Mouse (Mus musculus): ENCODE results near the gene Ablim1.

Ablim1 gene

DNA sequence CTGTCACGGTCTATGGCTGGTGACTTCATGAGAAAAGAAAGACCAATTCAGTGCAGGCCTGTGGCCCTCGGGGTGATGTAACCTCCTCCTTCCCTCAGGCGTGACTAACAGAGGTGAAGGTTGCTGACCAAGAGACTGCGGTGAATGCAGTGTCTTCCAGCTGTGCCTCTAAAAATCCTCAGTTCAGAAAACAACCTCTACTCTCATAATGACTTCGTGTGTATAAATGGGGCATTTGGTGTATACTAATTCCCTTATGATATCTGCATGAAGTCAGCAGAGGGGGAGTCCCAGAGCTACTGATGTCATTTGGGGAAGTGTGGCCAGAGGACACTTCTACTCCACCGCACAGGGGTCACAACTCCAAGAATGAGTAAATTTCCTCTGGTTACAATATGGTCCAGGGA is 301.4 kb downstream of the Ablim1 start:
- DNase-seq (ENCODE audit: low read depth, low spot score), result no peak

DNA sequence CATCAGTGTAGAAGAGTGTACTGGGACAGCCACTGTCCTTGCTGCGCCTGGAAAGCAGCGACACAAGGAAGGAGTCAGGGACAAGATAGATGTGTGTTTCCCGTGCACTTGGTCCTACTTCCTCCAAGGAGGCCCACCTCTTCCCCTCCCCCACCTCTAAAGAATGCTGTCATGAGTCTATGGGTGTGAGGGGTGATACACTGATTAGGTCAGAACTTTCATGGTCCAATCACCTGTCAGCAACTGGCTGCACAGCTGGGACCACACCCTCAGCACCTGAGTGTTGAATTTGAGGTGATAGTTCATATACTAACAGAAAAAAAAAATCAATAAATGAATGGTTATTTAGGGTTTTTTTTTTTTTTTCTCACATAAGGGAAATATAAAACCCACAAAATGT is 302.7 kb downstream of the Ablim1 start:
- DNase-seq (ENCODE audit: low read depth, low spot score), result no peak

DNA sequence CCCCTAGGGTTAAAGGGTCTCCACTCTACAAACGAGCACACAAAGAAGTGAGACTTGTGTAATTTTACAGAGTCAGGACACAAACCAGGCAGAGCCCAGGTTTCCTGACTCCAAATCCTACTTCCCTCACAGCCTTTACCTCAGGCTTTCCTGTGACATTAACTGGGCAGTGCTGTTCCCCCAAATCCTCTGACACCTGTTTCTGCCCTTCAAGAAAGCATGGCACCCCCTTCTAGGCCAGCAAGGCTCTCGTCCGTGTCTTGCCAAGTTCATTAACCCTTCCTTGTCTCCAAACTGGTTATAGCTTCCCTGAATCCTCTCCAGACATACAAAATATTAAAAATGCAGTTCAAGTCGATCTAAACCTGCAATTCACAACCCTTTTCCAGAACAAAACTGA is 304.7 kb downstream of the Ablim1 start:
- no peak for DNase-seq (ENCODE audit: low read depth, low spot score)

DNA sequence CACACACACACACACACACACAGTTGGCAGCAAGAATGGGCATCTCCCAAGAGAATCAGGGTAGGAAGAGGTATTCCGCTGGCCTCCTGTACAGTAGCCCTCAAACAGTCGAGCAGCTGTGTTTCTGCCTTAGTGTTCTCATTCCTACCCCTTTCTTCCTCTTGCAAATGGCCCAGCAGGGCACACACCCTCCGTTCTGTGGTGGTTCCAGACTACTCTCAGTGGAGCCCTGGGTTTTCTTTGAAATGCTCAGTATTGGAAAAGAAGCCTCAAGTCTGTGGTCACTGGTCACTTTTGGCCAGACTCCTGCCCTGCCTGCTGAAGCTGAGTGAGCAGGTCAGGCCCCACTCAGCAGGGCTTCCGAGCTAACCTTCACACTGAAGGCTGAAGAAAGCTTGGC is 305.1 kb downstream of the Ablim1 start:
- no peak for DNase-seq (ENCODE audit: low read depth, low spot score)

DNA sequence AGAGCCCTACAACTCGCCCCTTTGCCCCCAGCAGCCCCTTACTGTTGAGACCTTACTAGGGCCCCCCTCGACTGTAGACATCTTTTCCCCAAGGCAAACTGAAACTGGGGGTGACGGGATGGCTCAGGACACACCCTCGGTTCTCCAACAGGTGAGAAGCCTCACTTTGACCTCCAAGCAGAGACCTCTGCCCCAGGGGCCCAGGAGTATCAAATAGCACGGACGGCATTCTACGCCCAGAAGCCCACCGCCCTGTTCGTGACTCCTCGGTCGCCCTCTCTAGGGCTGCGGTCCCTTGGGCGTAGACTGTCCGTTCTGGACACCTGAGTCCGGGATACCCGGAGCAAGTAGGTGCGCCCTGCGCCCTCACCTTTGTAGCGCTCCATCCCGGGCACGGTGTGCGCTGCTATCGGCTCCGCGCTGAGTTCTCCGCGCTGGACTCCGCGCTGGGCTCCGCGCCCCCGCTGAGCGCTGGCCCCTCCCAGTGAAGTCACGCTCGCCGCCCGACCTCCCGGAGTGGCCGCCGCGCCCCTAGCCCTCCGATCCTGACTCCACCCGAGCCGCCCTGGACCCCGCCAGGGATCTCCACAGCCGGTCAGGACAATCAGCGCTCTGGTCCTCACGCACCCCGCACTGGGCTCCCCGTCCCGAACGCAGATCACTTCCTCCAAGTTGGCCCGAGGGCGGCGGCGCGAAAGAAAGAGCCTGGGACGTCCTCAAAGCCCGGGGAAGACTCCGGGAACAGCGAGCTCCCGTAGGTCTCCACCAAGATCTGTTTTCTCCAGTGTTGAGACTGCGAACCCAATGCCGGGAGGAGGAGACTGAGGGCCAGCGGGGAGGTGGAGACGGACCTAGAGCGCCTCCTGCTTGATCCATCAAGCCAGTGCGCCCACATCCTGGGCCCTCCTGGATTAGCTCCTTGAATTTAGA is 306.7 kb downstream of the Ablim1 start, which contains the start of gene Afap1l2:
Gene Afap1l2 (minus strand): TSS at position 448 of the 930 bp plus-strand sequence.
- DNase-seq (ENCODE audit: low read depth, low spot score), result peak; percentile 83

DNA sequence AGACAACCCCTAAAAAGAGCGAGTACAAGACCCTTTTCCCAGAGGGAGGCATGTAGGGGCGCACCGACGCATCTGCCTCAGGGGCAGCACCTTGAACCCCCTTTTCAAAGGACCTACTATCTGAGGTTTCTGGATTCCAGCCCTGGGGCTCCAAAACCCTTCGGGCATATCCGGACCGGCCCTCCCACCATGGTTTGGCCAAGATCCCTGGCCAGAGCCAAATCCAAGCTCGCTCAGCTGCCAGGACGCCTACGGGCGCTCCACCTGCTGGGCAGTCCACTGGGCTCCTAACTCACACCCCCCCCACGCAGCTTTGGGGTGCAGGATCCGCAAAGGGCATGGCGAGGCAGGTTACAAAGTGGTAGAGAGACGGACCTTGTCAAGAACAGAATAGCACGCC is 307.4 kb downstream of the Ablim1 start:
- no peak for DNase-seq (ENCODE audit: low read depth, low spot score)

DNA sequence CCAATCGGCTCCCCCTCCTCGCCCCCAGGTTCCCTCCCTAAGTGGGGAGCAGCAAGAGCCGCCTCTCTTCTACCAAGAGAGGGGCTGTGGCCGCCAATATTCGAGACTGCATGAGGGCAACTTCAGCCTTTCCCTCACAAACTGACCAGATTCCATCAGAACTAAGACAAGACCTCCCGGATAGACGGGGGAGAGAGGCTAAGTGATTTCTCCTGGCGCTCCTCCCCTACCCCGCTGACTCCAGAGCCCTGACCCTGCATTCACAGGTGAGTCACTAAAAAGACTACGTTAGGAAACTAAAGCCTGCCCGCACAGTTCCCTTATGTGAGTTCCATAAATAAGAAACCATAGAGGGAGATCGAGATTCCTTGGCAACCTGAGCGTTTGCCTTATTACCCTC is 307.9 kb downstream of the Ablim1 start:
- no peak for DNase-seq (ENCODE audit: low read depth, low spot score)

DNA sequence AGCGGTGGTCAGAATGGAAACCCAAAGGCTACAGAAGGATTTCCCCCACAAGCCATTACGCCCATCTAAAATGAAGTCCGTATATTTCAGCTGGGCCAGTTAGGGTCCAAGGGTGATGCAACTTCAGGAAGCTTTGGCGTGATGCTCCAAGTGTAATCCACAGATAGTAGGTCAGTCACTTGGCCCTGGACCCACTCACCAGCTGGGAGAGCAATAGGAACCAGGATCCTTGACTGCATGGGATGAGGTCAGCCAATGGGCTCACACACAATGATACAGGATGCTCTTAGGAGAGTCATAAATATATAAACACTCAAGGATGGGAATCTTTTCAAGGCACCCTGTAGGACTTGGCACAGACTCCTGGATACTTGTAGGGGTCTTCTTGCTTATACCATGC is 309.7 kb downstream of the Ablim1 start:
- no peak for DNase-seq (ENCODE audit: low read depth, low spot score)

DNA sequence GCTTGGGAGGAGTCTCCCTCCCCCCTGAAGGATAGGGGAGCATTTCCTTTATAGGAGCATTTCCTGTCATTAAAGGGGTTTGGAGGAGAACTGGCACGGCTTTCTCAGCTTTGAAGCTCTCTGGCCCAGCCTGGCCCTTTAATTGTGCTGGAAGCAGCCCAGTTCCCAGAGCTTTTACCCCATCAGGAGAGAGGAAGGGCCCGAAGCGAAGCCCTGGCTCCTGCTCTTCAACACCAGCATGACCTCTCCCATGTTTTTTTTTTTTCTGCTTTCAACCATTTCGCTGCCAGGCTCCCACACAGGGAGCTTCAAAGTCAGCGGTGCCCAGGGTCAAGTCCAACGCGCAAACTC is 311.3 kb downstream of the Ablim1 start:
- DNase-seq (ENCODE audit: low read depth, low spot score), result no peak

DNA sequence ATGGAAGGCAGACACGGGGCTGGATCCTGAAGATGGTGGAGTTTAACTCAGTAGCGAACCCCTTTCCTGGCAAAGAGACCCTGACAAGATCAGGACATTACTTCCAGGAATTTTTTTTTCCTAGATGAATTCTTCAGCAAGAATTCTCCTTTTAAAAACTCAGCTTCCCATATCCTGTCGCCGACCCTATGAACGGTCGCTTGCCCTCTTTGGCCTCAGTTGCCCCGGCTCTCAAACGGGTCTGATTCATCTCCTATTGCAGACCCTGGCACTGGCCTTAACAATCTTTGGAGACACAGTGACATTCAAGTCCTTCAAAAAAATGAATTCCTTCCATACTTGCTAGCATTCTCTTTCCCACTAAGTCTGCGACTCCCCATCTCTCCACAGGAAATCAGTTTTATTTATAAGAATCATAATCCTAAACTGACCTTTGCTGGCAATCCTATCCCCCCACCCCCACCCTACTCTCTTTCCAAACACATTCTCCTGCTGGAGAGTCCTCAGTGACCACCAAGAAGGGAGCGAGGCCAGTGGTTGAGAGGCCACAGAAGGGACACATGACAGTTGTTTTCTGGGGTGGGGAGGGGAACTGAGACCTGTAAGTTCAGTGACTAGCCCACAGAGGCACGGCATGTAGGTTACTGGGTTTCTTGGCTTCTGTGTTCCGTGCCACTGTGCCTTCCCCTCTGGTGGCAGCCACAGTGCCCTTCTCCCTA is 311.8 kb downstream of the Ablim1 start:
- DNase-seq (ENCODE audit: low read depth, low spot score), result no peak

DNA sequence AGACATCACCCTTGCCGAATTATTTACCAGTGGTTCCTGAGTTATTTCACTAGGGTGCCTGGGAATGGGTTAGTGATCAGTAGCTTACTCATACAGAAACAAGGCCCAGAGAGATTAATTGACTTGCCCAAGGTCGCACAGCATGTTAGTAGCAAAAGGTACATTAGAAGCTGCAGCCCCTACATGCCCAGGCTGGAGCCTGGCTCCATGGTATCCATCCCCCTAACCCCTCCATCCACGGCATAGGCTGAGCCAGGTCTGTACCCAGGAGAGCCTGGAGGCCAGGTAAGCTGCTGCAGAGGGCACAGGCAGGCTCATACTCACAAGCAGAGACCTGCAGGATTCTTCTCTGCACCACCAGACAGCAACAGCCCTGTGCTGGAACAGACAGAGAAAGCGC is 312.8 kb downstream of the Ablim1 start:
- no peak for DNase-seq (ENCODE audit: low read depth, low spot score)

DNA sequence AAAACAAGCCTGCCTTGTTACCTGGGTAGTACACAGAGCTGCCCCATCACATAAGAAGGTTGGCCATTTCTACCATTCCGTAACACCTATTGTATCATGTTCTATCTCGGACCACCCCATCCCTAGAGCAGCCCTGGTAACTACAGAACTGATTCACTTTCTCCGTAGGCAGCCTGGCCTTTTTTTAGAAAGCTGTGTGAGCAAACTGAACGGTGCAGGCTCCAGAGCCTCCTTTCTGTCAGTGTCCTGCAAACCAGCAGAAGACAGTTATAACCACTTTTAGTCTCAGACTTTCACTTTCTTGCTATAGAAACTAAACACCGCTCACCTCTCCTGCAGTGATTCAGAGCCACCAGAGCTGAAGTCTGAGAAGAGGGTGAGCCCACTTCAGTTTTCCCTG is 314.1 kb downstream of the Ablim1 start:
- no peak for DNase-seq (ENCODE audit: low read depth, low spot score)

DNA sequence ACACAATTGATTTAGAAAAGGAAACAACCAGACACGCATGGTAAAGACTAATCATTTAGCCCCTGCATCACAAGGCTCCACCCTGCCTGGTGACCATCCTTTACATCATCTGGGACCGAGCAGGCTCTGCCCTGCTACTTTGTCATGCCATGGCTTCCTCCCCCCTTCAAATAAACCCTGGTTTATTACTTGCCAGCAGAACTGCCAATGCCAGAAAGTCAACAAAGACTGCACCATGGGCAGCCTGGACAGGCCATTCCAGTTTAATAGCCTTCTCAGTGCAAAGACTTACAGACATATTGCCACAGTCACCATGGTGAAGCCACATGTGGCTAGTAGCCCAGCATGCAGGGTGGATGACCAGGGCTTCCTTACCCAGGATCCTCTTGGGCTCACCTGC is 314.9 kb downstream of the Ablim1 start:
- DNase-seq (ENCODE audit: low read depth, low spot score), result no peak

DNA sequence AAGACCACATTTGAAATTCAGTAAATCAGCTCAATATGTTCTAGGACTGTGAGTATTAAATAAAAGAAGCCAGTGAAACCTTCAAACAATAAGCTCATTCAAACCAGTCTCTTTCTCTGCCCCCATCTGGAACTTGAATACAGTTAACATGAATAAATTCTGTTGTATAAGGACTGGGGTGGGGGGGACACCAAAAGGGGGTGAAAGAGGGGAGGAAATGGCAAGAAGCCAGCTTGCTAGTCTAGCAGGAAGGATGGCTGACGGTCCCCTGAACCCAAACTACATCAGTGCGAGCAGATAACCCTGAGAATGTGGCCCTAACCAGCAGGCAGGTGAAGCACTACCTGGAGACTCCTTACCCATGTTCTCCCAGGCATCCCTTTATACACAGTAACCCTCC is 315.8 kb downstream of the Ablim1 start:
- DNase-seq (ENCODE audit: low read depth, low spot score), result no peak

DNA sequence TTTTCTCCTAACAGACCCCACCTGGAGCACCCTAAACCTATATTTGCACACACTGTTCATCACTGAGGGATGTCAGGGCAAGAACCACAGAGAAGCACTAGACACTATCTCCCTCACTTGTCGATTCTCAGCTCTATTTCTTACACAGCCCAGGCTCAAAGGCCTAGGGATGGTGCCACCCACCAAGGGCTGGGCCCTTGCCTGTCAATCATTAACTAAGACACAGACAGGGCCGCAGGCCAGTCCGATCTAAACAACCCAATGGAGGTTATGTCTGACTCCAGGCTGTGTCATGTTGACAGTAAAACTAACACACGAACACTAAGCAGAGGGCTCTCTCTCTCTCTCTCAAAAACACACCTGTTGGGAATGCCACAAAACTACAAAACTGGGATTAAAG is 316.4 kb downstream of the Ablim1 start:
- DNase-seq (ENCODE audit: low read depth, low spot score), result no peak

DNA sequence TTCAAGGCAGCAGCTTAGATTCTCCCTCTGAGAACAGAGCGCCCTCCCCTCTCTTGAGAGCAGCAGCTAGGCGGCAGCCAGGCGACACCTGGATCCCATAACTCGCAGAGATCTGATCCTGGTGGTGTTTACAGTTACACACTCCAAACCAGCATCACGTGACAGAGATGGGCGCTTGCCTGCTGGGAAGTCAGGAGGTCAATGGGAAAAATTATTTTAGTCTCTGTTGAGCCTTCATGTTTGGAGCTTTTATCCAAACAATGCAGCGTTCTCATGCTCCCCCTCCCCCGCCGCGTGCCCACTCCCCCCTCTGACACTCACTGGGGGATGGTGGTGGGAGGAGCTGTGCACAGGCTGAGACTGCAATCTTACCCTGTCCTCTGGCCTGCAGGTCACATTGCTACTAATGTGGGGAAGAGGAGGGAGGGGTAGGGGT is 317.5 kb downstream of the Ablim1 start:
- DNase-seq (ENCODE audit: low read depth, low spot score), result peak; percentile 27

DNA sequence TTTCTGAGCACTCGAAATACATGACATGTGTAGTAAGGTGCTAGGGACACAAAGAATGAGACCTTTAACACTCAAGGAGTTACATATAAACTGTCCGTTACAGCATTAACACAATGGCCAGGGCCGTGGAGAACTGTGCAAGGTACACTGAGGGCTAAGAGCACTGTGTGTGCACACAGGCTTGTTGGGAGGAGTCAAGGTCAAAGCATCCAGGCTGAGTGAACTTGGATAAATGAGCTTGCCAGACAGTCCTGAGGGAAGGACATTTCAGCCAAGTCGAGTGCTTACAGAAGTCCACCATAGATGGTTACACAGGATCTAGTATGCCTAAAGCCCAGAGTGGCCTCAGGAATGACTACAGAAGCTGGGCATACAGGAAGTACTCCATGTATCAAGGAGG is 319.3 kb downstream of the Ablim1 start:
- no peak for DNase-seq (ENCODE audit: low read depth, low spot score)

DNA sequence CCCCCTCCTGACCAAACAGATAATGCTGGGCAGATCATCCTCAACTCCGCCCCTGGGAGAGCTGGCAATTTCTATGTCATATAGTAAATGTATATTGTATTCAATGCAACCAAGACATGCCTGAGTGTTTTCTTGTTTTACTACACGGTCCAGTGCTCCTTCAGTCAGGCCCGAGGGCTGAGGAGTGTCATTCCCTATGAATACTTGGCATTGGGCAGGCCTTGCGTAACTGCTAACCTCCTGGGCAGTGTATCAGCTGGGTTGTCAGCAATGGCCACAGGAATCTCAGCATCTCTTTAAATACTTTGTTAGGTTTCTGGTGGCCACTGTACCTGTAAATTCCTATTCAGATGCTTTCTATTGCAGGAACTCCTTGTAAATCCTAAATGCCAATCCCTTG is 320.1 kb downstream of the Ablim1 start:
- DNase-seq (ENCODE audit: low read depth, low spot score), result no peak

DNA sequence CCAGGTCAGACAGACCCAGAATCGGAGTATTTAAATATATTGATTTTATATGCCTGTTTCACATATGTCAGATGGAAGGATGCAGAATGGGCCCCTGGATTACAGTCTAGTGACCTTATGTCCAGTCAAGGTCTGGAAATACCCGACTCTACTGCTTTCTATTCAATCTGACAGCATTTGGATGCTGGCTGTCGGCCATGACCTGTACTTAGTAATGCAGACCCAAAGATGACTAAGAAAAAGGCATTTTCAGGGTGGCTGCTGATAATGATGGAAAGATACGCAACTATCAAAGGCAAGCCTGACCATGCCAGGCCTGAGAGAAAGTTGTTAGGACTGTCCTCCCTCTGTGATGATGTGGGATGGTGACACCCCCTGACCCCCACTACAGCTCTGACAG is 321.0 kb downstream of the Ablim1 start:
- no peak for DNase-seq (ENCODE audit: low read depth, low spot score)

DNA sequence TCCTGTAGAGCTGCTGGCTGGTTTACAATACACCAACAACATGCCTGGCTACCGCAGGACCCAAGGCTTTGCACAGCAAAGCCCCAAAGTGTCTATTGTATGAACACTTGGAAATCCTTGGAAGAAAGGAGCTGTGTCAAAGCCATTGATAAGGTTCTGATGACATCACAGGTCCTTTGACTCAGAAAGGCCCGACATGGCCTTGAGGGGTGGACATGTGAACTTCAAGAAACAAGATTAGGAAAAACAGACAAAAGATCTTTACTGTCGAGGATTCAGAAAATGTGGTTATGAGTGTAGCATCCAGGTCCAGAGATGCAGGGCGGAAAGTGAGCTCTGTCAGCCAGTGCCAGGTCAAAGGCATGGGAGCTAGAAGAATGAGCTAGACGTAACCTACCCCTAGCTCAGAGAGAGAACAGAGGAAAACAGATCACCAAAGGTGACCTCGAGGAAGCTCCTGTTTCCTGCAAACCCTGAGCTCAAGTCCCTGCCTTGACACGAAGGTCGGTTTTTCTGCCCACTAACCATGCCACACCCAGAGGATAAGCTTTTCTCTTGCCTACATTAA is 321.7 kb downstream of the Ablim1 start:
- DNase-seq (ENCODE audit: low read depth, low spot score), result no peak

DNA sequence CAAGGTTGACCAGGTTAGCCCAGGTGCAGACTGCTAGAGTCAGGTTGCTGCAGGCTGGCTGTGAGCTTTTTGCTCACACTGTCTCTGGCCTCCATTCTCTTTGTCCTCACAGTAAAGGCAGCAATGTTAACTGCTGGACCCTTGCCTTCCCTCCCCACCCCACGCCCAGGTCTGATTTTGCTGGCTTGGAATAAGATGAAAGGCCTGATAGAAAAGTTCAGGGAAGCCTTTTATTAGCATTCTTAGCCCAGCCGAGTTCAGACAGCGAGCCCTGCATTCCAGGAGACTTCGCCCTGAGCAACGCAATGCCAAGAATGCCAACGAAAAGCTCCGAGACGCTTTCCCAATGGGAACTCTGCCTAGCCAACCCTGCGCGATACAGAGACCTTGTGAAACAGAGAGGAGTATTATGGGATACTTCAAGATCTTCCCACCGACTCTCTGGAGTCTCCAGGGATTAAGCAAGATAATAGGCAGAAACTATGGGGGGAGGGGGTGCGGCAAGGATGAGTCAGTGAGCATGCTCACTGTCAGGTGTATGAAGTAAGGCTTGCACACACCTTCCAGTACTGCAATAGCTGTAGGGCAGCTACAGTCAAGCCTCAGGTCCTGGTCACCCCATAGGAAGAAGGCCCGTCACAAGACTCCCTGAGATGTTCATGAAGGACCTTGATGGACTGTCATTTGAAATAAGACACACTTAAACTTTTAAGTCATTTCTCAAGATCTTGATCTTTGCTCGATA is 324.2 kb downstream of the Ablim1 start:
- DNase-seq (ENCODE audit: low read depth, low spot score), result peak; percentile 78

DNA sequence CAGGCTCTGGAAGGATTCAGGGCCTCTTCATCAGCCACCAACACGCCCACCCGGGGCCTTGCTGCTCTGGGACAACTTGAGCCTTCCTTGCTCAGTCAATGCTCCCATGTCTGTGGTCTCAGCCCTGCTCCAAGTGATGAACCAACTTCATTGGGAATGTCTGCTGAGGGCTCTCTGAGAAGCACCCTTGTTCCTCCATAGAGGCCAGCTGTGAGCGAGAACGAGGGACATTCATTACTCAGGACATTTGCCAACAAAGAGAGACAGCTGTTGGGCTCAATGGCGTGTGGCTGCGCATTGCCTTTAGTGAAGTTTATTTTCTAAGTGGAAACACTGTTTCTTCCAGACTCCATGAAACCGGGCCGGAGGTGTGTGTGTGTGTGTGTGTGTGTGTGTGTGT is 325.5 kb downstream of the Ablim1 start:
- DNase-seq (ENCODE audit: low read depth, low spot score), result no peak

All from R1 (cell line).